Mouse (Mus musculus) heart, postnatal 0 days (tissue): ENCODE measurements around the gene Plce1.

Source experiments
- CTCF ChIP-seq: IDR thresholded peaks from 2 replicates; pipeline ENCODE4 v1.5.1; 2016; ENCODE audit warnings: antibody characterized with exemption, control low read depth, low read depth
- EP300 ChIP-seq: IDR thresholded peaks from 2 replicates; pipeline ENCODE4 v1.6.1; 2016; ENCODE audit warnings: antibody characterized with exemption, low read depth

DNA sequence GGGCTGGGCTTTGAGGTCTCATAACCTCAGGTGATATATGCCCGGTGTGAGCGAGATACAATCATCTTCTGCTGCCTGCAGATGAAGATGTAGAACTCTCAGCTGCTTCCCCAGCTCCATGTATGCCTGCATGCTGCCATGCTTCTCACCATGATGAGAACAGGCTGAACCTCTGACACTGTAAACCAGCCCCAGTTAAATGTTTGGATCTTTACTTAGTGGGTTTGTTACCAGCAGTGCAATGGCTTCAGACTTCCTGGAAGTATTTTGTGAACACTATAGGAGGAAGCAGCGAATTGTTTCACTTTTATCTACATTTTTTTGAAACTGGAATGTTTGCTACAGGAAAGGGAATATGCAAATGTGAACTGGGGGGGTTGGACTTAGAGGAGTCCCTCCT lies 48.9 kb upstream of the Plce1 start:
- TF ChIP-seq CTCF (no peak), EP300 (no peak)
